Mouse (Mus musculus) lung, postnatal 0 days (tissue): ENCODE measurements around the gene Stn1. TPM values are rescaled to one million over a fixed set of nuclear protein-coding genes. Genes with fewer than 3 reads are reported as not detected.

Source experiments
- ATAC-seq: fragments of 200-750 bp; cut with Nextera tagmentation; 2 replicates; pipeline ENCODE4 v1.8.0; 2017; ENCODE audit warnings: moderate library complexity
- DNase-seq: peaks from one replicate; pipeline ENCODE4 v3.0.0-alpha.2; 2016; ENCODE audit warnings: low spot score
- H3K27ac ChIP-seq: fragments of 300-500 bp; sonication (generic); 2 replicates; pipeline ENCODE4 v1.5.1; 2014; ENCODE audit warnings: antibody characterized with exemption, mild to moderate bottlenecking, low read length, mixed read lengths
- H3K27me3 ChIP-seq: fragments of 300-500 bp; sonication (generic); replicated peaks from 2 replicates; pipeline ENCODE4 v1.6.1; 2014; ENCODE audit warnings: low read length, mixed read lengths; ENCODE audit not compliant: insufficient read depth
- H3K36me3 ChIP-seq: fragments of 300-500 bp; sonication (generic); 2 replicates; pipeline ENCODE4 v1.6.1; 2014; ENCODE audit warnings: low read length, mixed read lengths; ENCODE audit not compliant: insufficient read depth
- H3K4me1 ChIP-seq: fragments of 300-500 bp; sonication (generic); 2 replicates; pipeline ENCODE4 v1.6.1; 2014; ENCODE audit warnings: antibody characterized with exemption, low read depth, low read length, mixed read lengths; ENCODE audit not compliant: insufficient read depth
- H3K4me2 ChIP-seq: fragments of 300-500 bp; sonication (generic); replicated peaks from 2 replicates; pipeline ENCODE4 v1.6.1; 2014; ENCODE audit warnings: low read depth, mild to moderate bottlenecking, low read length, moderate library complexity, mixed read lengths
- H3K4me3 ChIP-seq: fragments of 300-500 bp; sonication (generic); 2 replicates; pipeline ENCODE4 v1.5.1; 2014; ENCODE audit warnings: low read depth, low read length
- H3K9ac ChIP-seq: fragments of 300-500 bp; sonication (generic); replicated peaks from 2 replicates; pipeline ENCODE4 v1.6.1; 2014; ENCODE audit warnings: low read depth, mild to moderate bottlenecking
- H3K9me3 ChIP-seq: fragments of 300-500 bp; sonication (generic); 2 replicates; pipeline ENCODE4 v1.6.1; 2016; ENCODE audit warnings: low read length, mixed read lengths
- CTCF ChIP-seq: IDR thresholded peaks from 2 replicates; pipeline ENCODE4 v1.5.1; 2016; ENCODE audit warnings: antibody characterized with exemption, mild to moderate bottlenecking
- EP300 ChIP-seq: IDR thresholded peaks from 2 replicates; pipeline ENCODE4 v1.6.1; 2016; ENCODE audit warnings: antibody characterized with exemption, mild to moderate bottlenecking, control low read depth
- WGBS: fragments of 180-500 bp; shearing (Covaris S2); extraction: QIAGEN DNeasy Blood & Tissue Kit; methylation state at CpG from one replicate; pipeline ENCODE4 v1.1.7; 2014; 5-methylcytosine and 5-hydroxymethylcytosine counted together
- polyA plus RNA-seq: library from polyadenylated mRNA; unstranded; fragments of >200 nt; fragmentation: Nextera tagmentation; extraction: Ambion mirVana; gene quantifications from 2 replicates; pipeline ENCODE4 v1.2.1, GENCODE M21; 2015

Stn1 gene
- polyA plus RNA-seq, 1 experiment from 2014 or later: 28.6 TPM

DNA sequence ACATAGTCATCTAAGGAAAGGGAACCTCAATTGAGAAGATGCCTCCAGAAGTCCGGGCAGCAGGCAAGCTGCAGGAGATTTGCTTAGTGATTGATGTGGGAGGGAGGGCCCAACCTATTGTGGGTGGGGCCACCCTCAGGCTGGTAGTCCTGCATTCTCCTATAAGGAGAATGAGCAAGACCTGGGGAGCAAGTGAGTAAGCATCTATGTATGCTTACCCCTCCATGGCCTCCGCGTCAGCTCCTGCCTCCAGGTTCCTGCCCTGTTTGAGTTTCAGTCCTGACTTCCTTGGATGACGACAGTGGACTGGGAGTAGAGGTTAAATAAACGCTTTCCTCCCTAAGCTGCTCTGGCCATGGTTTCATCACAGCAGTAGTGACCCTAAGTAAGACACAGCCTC, 22.2 kb downstream of the Stn1 start:
- Histone ChIP-seq H3K27ac (no peak overlapping the region), H3K4me3 (no peak overlapping the region), H3K4me1 (peaks cover 3% of the 10 kb centered on the region; the same call in 1 of the 2 replicates), H3K36me3 (0 out of 2 replicates have a peak, but pooled peaks cover 2% of the 10 kb centered on the region), H3K4me2 (no peak overlapping the region), H3K27me3 (no peaks in the 10 kb centered on the region), H3K9me3 (no peaks in the 10 kb centered on the region), H3K9ac (no peak overlapping the region)
- ATAC-seq (no peak), DNase-seq (peak; percentile 37)
- peak; percentile 9; the same call in 1 of the 2 replicates for TF ChIP-seq EP300
- no peak for TF ChIP-seq CTCF
- 53% methylated on average over 5 of the region's 5 CpGs for WGBS

DNA sequence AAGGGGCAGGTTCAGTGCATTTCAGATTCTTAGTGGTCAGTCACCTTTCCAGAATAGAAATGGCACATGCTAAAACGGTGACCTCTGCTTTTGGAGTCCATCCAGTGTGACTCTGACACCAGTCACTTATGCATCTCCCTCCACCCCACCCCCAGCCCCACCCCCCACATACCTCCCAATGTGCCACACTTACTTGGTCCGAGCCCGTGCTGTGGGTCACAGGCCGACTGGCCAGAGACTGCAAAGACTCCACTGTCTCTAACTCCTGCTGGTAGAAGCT, 23.7 kb downstream of the Stn1 start:
- Histone ChIP-seq H3K4me3 (no peak overlapping the region), H3K9ac (no peak overlapping the region), H3K36me3 (0 out of 2 replicates have a peak, but pooled peaks cover 2% of the 10 kb centered on the region), H3K4me2 (peak overlapping the region; percentile 27; the same call in 1 of the 2 replicates), H3K4me1 (peaks cover 12% of the 10 kb centered on the region), H3K9me3 (no peaks in the 10 kb centered on the region), H3K27ac (peak overlapping the region; percentile 84; the same call in 1 of the 2 replicates), H3K27me3 (no peaks in the 10 kb centered on the region)
- DNase-seq: no peak
- no peak for ATAC-seq
- WGBS: 63% methylated on average over 4 of the region's 4 CpGs
- TF ChIP-seq EP300: no peak
- TF ChIP-seq CTCF: no peak

DNA sequence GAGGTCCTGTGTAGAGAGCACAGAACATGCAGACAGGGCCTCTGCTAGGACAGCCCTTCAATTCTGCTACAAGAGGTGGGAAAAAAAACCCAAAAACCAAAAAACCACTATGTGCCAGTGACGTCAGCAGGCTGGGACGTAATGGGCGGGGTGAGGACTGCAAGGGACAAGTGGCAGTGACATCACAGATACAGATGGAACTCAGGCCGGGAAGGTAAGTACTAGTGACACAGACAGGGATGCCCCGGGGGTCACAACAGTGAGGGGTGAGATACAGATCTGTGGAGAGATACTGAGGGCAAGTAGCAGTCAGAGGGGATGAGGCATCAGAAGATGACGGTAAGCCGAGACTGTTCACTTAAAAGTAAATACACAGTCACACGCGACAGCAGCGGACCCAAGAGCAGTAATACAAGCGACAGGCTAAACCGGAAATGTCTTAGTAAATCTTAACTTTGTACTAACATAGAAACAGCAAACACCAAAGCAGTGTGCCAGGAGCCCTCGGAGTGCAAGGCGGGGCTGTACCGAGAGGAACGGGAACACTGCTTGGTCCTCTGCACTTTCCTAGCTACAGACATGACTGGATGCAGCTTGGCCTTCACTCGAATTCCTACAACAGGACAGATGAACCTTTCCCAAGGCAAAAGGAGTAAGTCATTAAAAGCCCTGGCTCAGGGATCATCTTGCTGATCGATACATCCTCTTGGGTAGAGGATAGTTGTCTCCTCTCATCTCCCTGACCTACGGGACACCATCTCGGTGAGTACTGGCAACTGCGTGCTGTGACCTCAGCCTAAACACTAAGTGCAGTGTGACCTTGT, 24.3 kb downstream of the Stn1 start:
- H3K27me3 ChIP-seq: no peaks in the 10 kb centered on the region
- peak overlapping the region; percentile 27; the same call in 1 of the 2 replicates for H3K4me2 ChIP-seq
- ATAC-seq (peak; percentile 14), DNase-seq (peak; percentile 78)
- H3K36me3 ChIP-seq: 0 out of 2 replicates have a peak, but pooled peaks cover 2% of the 10 kb centered on the region
- TF ChIP-seq CTCF (no peak), EP300 (peak; percentile 60; the same call in 1 of the 2 replicates)
- no peak overlapping the region for H3K9ac ChIP-seq
- 35% methylated on average over 21 of the region's 21 CpGs for WGBS
- H3K27ac ChIP-seq: peak overlapping the region; percentile 84
- no peaks in the 10 kb centered on the region for H3K9me3 ChIP-seq
- H3K4me1 ChIP-seq: peaks cover 12% of the 10 kb centered on the region
- no peak overlapping the region for H3K4me3 ChIP-seq

DNA sequence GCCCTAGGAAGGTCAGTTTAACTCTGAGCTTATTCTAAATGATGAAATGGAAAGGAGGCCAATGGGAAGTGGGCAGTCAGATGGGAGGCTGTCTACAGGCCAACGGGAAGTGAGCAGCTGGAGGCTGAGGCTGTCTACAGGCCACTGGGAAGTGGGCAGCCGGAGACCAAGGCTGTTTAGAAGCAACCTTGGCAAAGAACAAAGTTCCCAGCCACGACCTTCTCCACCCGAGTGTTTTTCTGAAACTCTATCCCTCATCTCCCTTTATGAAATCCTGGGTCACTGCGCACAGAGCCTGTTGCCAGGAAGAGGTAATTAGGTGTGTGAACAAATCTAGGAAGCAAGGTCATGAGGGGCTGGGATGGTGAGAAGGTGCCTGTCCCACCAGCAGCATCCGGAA, 25.3 kb downstream of the Stn1 start:
- ATAC-seq (peak; percentile 19), DNase-seq (peak; percentile 70)
- Histone ChIP-seq H3K36me3 (0 out of 2 replicates have a peak, but pooled peaks cover 2% of the 10 kb centered on the region), H3K9ac (no peak overlapping the region), H3K27ac (peak overlapping the region; percentile 84), H3K4me3 (no peak overlapping the region), H3K4me2 (no peak overlapping the region), H3K9me3 (no peaks in the 10 kb centered on the region), H3K4me1 (peaks cover 12% of the 10 kb centered on the region), H3K27me3 (no peaks in the 10 kb centered on the region)
- WGBS: 43% methylated on average over 6 of the region's 6 CpGs
- peak; percentile 29; the same call in 1 of the 2 replicates for TF ChIP-seq EP300
- TF ChIP-seq CTCF: no peak

DNA sequence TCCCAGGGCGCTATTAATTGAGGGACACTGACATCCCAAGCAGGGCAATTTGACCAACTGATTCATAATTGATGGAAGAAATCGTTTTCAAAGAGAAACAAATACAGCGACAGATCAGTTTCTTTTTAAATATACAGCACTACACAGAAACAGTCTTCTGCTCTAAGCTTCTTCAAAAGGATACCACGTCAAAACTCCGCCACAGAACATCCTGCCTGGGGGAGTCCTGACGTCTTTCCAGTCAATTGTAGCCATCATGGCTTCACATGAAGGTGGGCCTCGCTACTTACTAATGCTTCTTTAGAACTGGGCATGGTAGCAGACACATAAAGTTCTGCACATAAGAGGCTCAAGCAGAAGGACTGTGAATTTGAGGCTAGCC, 26.0 kb downstream of the Stn1 start:
- 0 out of 2 replicates have a peak, but pooled peaks cover 2% of the 10 kb centered on the region for H3K36me3 ChIP-seq
- H3K4me1 ChIP-seq: peaks cover 12% of the 10 kb centered on the region
- peak; percentile 24 for DNase-seq
- H3K27me3 ChIP-seq: no peaks in the 10 kb centered on the region
- H3K9ac ChIP-seq: no peak overlapping the region; the same call in 1 of the 2 replicates
- 68% methylated on average over 7 of the region's 7 CpGs for WGBS
- peak overlapping the region; percentile 84 for H3K27ac ChIP-seq
- no peak overlapping the region for H3K4me3 ChIP-seq
- TF ChIP-seq EP300 (no peak), CTCF (no peak)
- H3K9me3 ChIP-seq: no peaks in the 10 kb centered on the region
- no peak overlapping the region for H3K4me2 ChIP-seq
- no peak for ATAC-seq

DNA sequence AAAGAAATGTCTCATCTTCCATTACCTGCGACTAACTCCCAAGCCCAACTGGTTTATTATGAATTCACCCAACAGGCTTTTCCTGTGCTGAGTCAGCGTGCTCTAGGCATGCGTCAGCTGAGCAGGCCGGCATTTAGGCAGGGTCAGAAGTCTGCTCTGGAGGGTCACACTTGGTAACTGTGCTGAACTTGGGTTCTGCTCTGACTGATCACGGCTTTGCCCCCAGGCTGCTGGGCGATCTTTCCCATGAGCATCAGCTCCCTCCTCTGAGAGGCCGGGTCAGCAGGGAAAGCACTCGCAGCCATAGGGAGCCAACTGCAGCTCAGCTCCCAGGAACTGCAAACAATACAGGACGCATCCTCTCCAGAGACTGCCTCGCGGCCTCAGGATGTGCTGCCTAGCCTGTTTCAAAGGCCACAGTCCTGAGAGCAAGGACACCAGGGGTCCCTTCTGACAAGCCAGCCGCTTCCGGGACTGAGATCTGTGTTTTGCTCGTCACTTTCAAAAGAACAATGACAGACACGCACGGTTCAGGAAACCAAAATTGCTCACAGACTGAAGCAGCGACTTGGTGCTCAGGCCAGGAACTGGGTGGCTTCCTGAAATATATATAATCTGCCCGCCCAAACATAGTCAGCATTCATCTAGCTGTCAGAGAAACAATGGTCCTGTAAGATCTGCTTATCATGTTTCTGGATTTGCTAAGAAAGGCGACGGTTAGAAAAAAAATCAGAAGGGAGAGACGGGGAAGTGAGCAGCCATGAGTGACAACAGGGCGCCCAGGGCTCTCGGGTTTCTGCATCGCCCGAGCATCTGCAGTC, 26.6 kb downstream of the Stn1 start:
- Histone ChIP-seq H3K27me3 (no peaks in the 10 kb centered on the region), H3K9ac (peak overlapping the region; percentile 30), H3K27ac (peak overlapping the region; percentile 84), H3K9me3 (no peaks in the 10 kb centered on the region), H3K4me3 (no peak overlapping the region), H3K36me3 (no peaks in the 10 kb centered on the region), H3K4me2 (no peak overlapping the region), H3K4me1 (peaks cover 12% of the 10 kb centered on the region)
- ATAC-seq: peak; percentile 57
- DNase-seq: peak; percentile 79
- WGBS: 39% methylated on average over 25 of the region's 25 CpGs
- TF ChIP-seq EP300 (peak; percentile 96), CTCF (peak; percentile 20)
